In the genomic region with DNA sequence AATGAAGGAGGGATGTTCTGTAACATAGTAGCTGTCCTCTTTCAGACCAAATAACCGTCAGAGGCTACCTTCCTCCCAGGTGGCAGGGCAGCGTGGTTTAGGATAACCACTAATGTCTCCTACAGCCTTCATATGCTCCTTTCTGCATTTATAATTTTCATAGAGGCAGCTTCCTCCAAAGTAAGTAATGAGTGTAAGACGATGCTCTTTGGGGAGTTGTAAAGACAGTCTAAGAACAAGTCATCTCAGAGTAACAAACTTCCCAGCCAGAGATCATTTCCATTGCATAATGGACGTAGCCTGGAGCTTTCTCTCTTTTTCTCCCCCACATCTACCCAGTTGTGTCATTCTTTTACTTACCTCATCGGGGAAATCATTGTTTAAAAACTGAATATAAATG, we compare ENCODE assay signal across 17 mouse cellular contexts.
"Had no signal": no experiment of that assay in that cellular context is flagged by ENCODE, and none has a peak within 500 bp of the region (broad histone marks: within the 10 kb centered on the region; RNA-seq: fewer than 3 reads in every experiment).

No protein-coding gene starts in this region.

- H3K4me1 ChIP-seq: liver, embryonic 12.5 days; megakaryocyte, embryonic 14.5 days had no signal

- H3K4me2 ChIP-seq: limb, embryonic 15.5 days; liver, embryonic 12.5 days; lung, embryonic 14.5 days; midbrain, embryonic 11.5 days; neural tube, embryonic 15.5 days had no signal

- H3K36me3 ChIP-seq: limb, embryonic 15.5 days; liver, embryonic 12.5 days; neural tube, embryonic 15.5 days had no signal

- H3K9ac ChIP-seq: limb, embryonic 15.5 days; liver, embryonic 12.5 days; lung, embryonic 14.5 days; neural tube, embryonic 15.5 days had no signal

- H3K9me3 ChIP-seq: limb, embryonic 15.5 days; liver, embryonic 12.5 days; neural tube, embryonic 15.5 days had no signal

- H3K27ac ChIP-seq: kidney, postnatal 0 days; limb, embryonic 15.5 days; liver, embryonic 12.5 days; macrophage; neural tube, embryonic 15.5 days had no signal

- H3K4me3 ChIP-seq: limb, embryonic 15.5 days; liver, embryonic 12.5 days; megakaryocyte, embryonic 14.5 days; neural tube, embryonic 15.5 days had no signal

- H3K27me3 ChIP-seq: limb, embryonic 15.5 days; liver, embryonic 12.5 days; megakaryocyte, embryonic 14.5 days; neural tube, embryonic 15.5 days had no signal

- ATAC-seq: intestine, postnatal 0 days; liver, embryonic 12.5 days had no signal

- DNase-seq: kidney, adult 8-10 months; kidney, postnatal 36 days; layer of hippocampus, adult 9-11 months; layer of hippocampus, postnatal 36 days; lung, postnatal 10 days; spleen, adult 18-20 months; thymus, adult 18-20 months; thymus, postnatal 14 days had no signal
